Mouse (Mus musculus): ENCODE data around the gene Tspan32.

Gene Tspan32

DNA sequence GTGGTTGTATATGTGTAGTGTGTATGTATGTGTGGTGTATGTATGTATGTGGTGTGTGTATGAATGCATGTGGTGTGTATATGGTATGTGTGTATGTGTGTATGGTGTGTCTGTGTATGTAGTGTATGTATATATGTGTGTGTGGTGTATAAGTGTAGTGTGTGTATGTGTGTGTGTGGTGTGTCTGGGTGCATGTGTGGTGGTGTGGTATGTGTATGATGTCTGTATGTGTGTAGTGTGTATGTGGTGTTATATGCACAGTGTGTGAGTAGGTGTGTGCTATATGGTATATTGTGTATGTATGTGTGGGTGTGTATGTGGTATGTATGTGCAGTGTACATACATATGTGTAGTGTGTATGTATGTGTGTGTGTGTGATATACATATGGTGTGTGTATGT is 15.2 kb downstream of the Tspan32 start:
- H3K9me3 ChIP-seq (ENCODE audit: low read length), result peaks cover 14% of the 10 kb centered on the region; the same call in 1 of the 2 replicates

DNA sequence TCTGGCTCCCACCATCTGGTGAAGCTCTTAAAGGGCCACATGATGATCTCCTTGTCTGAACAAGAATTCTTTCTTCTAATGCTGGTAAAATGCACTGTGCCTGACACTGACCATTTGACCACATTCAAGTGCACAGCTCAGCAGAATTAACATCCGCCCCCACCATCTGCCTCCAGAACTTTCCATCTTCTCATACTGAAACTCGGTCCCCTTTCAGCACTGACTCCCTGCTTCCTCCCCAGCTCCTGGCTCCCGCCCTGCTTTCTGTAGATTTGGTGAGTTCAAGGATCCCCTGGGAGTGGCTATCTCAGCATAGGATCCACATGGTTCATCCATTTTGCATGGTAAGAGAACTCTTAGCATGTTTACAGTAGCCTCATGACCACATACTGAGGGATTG is 15.9 kb downstream of the Tspan32 start:
- no peak for TF ChIP-seq NANOG (IDR thresholded peaks at IDR 0.05; ENCODE audit: borderline replicate concordance, low read length)
- no peak for TF ChIP-seq POU5F1 (IDR thresholded peaks at IDR 0.05; ENCODE audit: borderline replicate concordance, low read length)
- no peak for TF ChIP-seq CTCF (conservative IDR thresholded peaks at IDR 0.05; ENCODE audit: low read length)
- peaks cover 14% of the 10 kb centered on the region; the same call in 1 of the 2 replicates for H3K9me3 ChIP-seq (ENCODE audit: low read length)
- peaks cover 25% of the 10 kb centered on the region for H3K4me1 ChIP-seq (replicated peaks; ENCODE audit: low read depth, low read length)
- H3K36me3 ChIP-seq (ENCODE audit: insufficient read depth, low read length), result no peaks in the 10 kb centered on the region
- no peak overlapping the region for H3K4me3 ChIP-seq (replicated peaks; ENCODE audit: low read length)
- H3K27me3 ChIP-seq (ENCODE audit: insufficient read depth, low read length), result no peaks in the 10 kb centered on the region; the same call in 1 of the 2 replicates

More for the DNA sequence above, 15.2 kb downstream of the Tspan32 start:
- Histone ChIP-seq H3K36me3 (ENCODE audit: insufficient read depth, low read length) (no peaks in the 10 kb centered on the region), H3K4me1 (replicated peaks; ENCODE audit: low read depth, low read length) (peaks cover 32% of the 10 kb centered on the region), H3K27me3 (ENCODE audit: insufficient read depth, low read length) (no peaks in the 10 kb centered on the region; the same call in 1 of the 2 replicates), H3K4me3 (replicated peaks; ENCODE audit: low read length) (no peak overlapping the region)
- TF ChIP-seq CTCF (conservative IDR thresholded peaks at IDR 0.05; ENCODE audit: low read length) (no peak), POU5F1 (IDR thresholded peaks at IDR 0.05; ENCODE audit: borderline replicate concordance, low read length) (no peak), NANOG (IDR thresholded peaks at IDR 0.05; ENCODE audit: borderline replicate concordance, low read length) (no peak)

DNA sequence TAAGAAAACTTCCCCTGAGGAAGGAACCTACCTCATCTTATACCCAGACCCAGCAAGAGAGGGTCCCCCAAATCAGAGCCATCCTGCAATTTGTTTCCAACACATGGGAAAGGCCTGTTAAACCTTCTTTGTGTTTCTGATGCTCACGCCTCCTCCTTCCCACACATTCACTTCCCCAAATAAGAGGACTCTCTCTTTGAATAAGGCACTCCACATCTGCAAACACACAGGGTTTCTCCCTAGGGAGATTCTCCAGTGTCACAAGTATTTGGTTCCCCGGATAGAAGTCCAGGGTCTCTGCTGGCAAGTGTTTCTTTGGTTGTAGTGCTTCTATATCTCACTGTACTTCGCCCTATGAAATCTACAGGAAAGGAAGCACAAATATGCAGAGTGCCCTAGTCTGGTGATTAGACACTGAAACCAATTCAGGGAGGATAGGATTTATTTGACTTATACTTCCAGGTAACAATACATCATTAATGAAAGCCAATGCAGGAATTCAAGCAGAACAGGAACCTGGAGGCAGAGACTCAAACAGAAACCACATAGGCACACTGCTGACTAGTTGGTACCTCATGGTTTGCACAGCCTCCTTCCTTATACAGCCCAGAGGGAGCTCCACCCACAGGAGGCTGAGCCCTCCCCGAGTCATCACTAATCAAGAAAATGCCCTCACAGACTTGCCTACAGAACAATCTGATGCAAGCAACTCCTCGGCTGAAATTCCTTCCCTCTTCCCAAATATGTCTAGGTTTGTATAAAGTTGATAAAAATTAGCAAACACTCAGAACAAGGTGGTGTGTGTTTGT is 16.7 kb downstream of the Tspan32 start:
- TF ChIP-seq CTCF (conservative IDR thresholded peaks at IDR 0.05; ENCODE audit: low read length) (no peak), NANOG (IDR thresholded peaks at IDR 0.05; ENCODE audit: borderline replicate concordance, low read length) (no peak), POU5F1 (IDR thresholded peaks at IDR 0.05; ENCODE audit: borderline replicate concordance, low read length) (no peak)
- H3K9me3 ChIP-seq (ENCODE audit: low read length), result 0 out of 2 replicates have a peak, but pooled peaks cover 7% of the 10 kb centered on the region
- no peak overlapping the region for H3K4me3 ChIP-seq (replicated peaks; ENCODE audit: low read length)
- H3K36me3 ChIP-seq (ENCODE audit: insufficient read depth, low read length), result no peaks in the 10 kb centered on the region
- H3K4me1 ChIP-seq (replicated peaks; ENCODE audit: low read depth, low read length), result peaks cover 18% of the 10 kb centered on the region
- H3K27me3 ChIP-seq (ENCODE audit: insufficient read depth, low read length), result no peaks in the 10 kb centered on the region; the same call in 1 of the 2 replicates

DNA sequence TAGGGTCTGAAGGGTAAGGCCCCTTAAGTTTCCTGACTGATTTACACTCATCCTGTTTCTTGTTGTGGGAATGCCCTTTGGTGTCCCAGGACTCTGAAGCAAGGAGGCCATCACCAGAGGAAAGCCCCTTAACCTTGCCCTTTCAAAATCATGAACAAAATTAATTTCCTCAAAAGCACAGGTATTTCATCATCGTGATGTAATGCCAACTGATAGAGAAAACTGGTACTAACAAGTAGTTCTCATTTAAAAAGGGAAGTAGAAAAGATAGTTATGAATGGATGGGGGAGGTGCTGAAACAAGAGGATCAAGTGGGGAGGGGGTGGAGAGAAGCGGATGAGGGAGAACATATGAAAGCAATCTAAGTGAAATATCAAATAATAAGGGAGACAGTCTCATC is 18.7 kb downstream of the Tspan32 start:
- Histone ChIP-seq H3K27me3 (ENCODE audit: insufficient read depth, low read length) (no peaks in the 10 kb centered on the region; the same call in 1 of the 2 replicates), H3K4me3 (replicated peaks; ENCODE audit: low read length) (no peak overlapping the region), H3K9me3 (ENCODE audit: low read length) (no peaks in the 10 kb centered on the region), H3K4me1 (replicated peaks; ENCODE audit: low read depth, low read length) (peaks cover 9% of the 10 kb centered on the region; the same call in 1 of the 2 replicates), H3K36me3 (ENCODE audit: insufficient read depth, low read length) (no peaks in the 10 kb centered on the region)
- TF ChIP-seq NANOG (IDR thresholded peaks at IDR 0.05; ENCODE audit: borderline replicate concordance, low read length) (no peak), POU5F1 (IDR thresholded peaks at IDR 0.05; ENCODE audit: borderline replicate concordance, low read length) (no peak), CTCF (conservative IDR thresholded peaks at IDR 0.05; ENCODE audit: low read length) (no peak)

DNA sequence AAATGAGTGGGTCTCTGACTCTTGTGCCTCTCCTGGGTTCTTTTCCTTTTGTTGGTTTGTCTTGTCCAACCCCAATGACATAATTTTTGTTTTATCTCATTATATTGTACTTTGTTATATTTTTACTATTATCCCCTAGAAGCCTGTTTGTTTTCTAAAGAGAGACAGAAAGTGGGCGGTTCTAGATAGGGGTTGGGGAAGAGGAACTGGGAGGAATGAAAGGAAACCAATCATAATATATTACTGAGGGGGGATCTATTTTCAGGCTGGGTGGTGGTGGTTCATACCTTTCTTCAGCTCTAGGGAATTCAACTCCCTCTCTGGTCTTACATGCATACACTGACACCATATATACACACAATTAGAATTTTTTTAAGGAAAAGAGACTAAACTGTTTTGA is 19.4 kb downstream of the Tspan32 start:
- TF ChIP-seq CTCF (conservative IDR thresholded peaks at IDR 0.05; ENCODE audit: low read length) (no peak), POU5F1 (IDR thresholded peaks at IDR 0.05; ENCODE audit: borderline replicate concordance, low read length) (no peak), NANOG (IDR thresholded peaks at IDR 0.05; ENCODE audit: borderline replicate concordance, low read length) (no peak)
- Histone ChIP-seq H3K4me3 (replicated peaks; ENCODE audit: low read length) (no peak overlapping the region), H3K36me3 (ENCODE audit: insufficient read depth, low read length) (no peaks in the 10 kb centered on the region), H3K4me1 (replicated peaks; ENCODE audit: low read depth, low read length) (peaks cover 9% of the 10 kb centered on the region; the same call in 1 of the 2 replicates), H3K27me3 (ENCODE audit: insufficient read depth, low read length) (no peaks in the 10 kb centered on the region; the same call in 1 of the 2 replicates), H3K9me3 (ENCODE audit: low read length) (no peaks in the 10 kb centered on the region)

DNA sequence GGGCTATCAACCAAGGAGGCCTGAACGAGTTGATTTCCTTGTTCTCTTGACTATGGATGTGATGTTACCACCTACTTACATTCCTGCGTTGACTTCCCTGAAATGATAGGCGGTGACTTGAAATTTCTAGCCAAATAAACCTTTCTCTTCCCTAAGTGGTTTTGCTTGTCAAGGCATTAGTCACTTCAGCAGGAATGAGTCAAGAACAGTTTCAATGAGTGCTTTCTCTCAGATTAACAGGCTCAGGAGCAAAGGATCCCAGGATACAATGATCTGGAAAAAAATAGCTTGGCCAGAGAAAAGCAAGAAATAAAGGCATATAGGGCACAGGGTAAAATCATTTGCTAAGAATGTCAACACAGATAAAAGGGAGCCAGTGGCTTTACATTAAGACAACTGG is 20.6 kb downstream of the Tspan32 start:
- H3K4me1 ChIP-seq (replicated peaks; ENCODE audit: low read depth, low read length), result peaks cover 9% of the 10 kb centered on the region; the same call in 1 of the 2 replicates
- H3K4me3 ChIP-seq (replicated peaks; ENCODE audit: low read length), result no peak overlapping the region
- no peaks in the 10 kb centered on the region for H3K36me3 ChIP-seq (ENCODE audit: insufficient read depth, low read length)
- no peaks in the 10 kb centered on the region; the same call in 1 of the 2 replicates for H3K27me3 ChIP-seq (ENCODE audit: insufficient read depth, low read length)
- H3K9me3 ChIP-seq (ENCODE audit: low read length), result no peaks in the 10 kb centered on the region
- TF ChIP-seq NANOG (IDR thresholded peaks at IDR 0.05; ENCODE audit: borderline replicate concordance, low read length) (no peak), POU5F1 (IDR thresholded peaks at IDR 0.05; ENCODE audit: borderline replicate concordance, low read length) (no peak), CTCF (conservative IDR thresholded peaks at IDR 0.05; ENCODE audit: low read length) (no peak)

DNA sequence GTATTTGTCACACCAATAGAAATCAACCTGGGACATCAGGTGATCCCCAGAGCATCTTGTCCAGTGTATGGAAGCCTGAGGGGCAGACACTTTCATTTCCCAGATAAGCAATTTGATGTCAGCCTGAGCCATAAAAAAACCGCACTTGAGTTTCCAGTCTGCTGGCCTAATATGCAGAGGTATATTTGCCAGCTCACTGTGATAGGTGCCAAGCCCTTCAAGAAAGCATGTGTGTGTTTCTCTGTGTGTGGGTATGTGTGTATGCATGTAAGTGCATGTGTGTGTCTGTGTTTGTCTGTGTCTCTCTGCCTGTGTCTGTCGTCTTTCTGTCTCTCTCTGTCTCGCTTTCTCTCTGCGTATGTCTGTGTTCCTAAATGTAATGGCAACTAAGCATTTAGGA is 22.4 kb downstream of the Tspan32 start:
- H3K36me3 ChIP-seq (ENCODE audit: insufficient read depth, low read length), result no peaks in the 10 kb centered on the region
- TF ChIP-seq NANOG (IDR thresholded peaks at IDR 0.05; ENCODE audit: borderline replicate concordance, low read length), result no peak
- no peak for TF ChIP-seq POU5F1 (IDR thresholded peaks at IDR 0.05; ENCODE audit: borderline replicate concordance, low read length)
- no peak for TF ChIP-seq CTCF (conservative IDR thresholded peaks at IDR 0.05; ENCODE audit: low read length)
- H3K9me3 ChIP-seq (ENCODE audit: low read length), result no peaks in the 10 kb centered on the region
- H3K4me3 ChIP-seq (replicated peaks; ENCODE audit: low read length), result no peak overlapping the region
- no peaks in the 10 kb centered on the region for H3K27me3 ChIP-seq (ENCODE audit: insufficient read depth, low read length)
- no peaks in the 10 kb centered on the region for H3K4me1 ChIP-seq (replicated peaks; ENCODE audit: low read depth, low read length)

DNA sequence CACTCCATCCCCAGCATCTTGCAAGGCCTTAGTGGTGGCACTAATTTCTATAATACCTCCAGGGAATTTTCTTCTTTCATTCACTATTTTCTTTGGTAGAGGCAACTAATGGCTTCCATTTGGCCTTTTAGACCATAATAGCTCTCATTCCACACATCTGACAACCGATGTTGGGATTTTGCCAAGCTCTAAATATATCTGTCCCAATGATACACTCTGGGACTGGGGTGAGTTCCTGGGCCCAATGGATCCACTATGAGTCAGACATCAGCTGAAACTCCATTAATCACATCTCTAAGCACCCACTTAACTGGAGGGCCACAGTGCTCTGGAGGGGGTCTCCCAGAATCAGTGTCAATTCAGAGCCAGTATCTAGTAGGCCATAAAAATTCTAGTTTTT is 27.0 kb downstream of the Tspan32 start:
- Histone ChIP-seq H3K36me3 (ENCODE audit: insufficient read depth, low read length) (peaks cover 12% of the 10 kb centered on the region; the same call in 1 of the 2 replicates), H3K27me3 (ENCODE audit: insufficient read depth, low read length) (peaks cover 4% of the 10 kb centered on the region; the same call in 1 of the 2 replicates), H3K9me3 (ENCODE audit: low read length) (no peaks in the 10 kb centered on the region), H3K4me1 (replicated peaks; ENCODE audit: low read depth, low read length) (no peaks in the 10 kb centered on the region), H3K4me3 (replicated peaks; ENCODE audit: low read length) (no peak overlapping the region)
- TF ChIP-seq NANOG (IDR thresholded peaks at IDR 0.05; ENCODE audit: borderline replicate concordance, low read length) (no peak), POU5F1 (IDR thresholded peaks at IDR 0.05; ENCODE audit: borderline replicate concordance, low read length) (no peak), CTCF (conservative IDR thresholded peaks at IDR 0.05; ENCODE audit: low read length) (no peak)
